Mouse (Mus musculus) spleen, adult 2 months (tissue): ENCODE results near the gene Nbeal1. TPM values are rescaled to one million over a fixed set of nuclear protein-coding genes. Genes with fewer than 3 reads are reported as not detected.
A peak's percentile ranks its signal among the peaks of the same experiment; 100 is the strongest.

Experiments used
- DNase-seq, 2 experiments: peaks; one replicate each; pipeline versions ENCODE4 v3.0.0 to v3.0.0-alpha.2; 2012 to 2021; ENCODE audit warnings: low spot score in 2 of 2, low read depth in 1 of 2
- H3K27ac ChIP-seq: fragments of 200-500 bp; 2 replicates; pipeline ENCODE4 v1.5.1; 2012; ENCODE audit warnings: low read length, inconsistent platforms; ENCODE audit not compliant: insufficient read depth
- H3K27me3 ChIP-seq: fragments of 200-500 bp; 2 replicates; pipeline ENCODE4 v1.6.1; 2012; ENCODE audit warnings: mild to moderate bottlenecking, moderate library complexity, low read length, inconsistent platforms; ENCODE audit not compliant: control insufficient read depth, insufficient read depth
- H3K36me3 ChIP-seq: fragments of 200-500 bp; 2 replicates; pipeline ENCODE4 v1.6.1; 2012; ENCODE audit warnings: mild to moderate bottlenecking, low read length, inconsistent platforms; ENCODE audit not compliant: control insufficient read depth, insufficient read depth
- H3K4me1 ChIP-seq: fragments of 200-500 bp; 2 replicates; pipeline ENCODE4 v1.6.1; 2011; ENCODE audit warnings: inconsistent platforms; ENCODE audit not compliant: control insufficient read depth, insufficient read depth, insufficient read length
- H3K4me3 ChIP-seq: fragments of 200-500 bp; 2 replicates; pipeline ENCODE4 v1.5.1; 2011; ENCODE audit warnings: mild to moderate bottlenecking, inconsistent platforms; ENCODE audit not compliant: insufficient read depth, insufficient read length; ENCODE audit errors: extremely low read depth
- CTCF ChIP-seq: fragments of 200-500 bp; IDR thresholded peaks from 2 replicates; pipeline ENCODE4 v1.5.1; 2011; ENCODE audit warnings: mild to moderate bottlenecking, inconsistent platforms; ENCODE audit not compliant: insufficient read depth, insufficient read length, insufficient replicate concordance; ENCODE audit errors: extremely low read depth
- POLR2A ChIP-seq: fragments of 200-500 bp; IDR thresholded peaks from 2 replicates; pipeline ENCODE4 v1.6.1; 2011; ENCODE audit warnings: low read depth, low read length, inconsistent platforms
- WGBS: fragments of 180-500 bp; shearing (Covaris S2); methylation state at CpG from one replicate; pipeline ENCODE4 v1.1.7; 2018; 5-methylcytosine and 5-hydroxymethylcytosine counted together
- polyA plus RNA-seq: library from polyadenylated mRNA; depleted of rRNA; stranded (reverse); fragments of >200 nt; gene quantifications from 2 replicates; pipeline ENCODE4 v1.2.3, GENCODE M21; 2012; rRNA removed

Nbeal1 gene
- 0.54 and 0.79 TPM in 2 replicates for polyA plus RNA-seq

DNA sequence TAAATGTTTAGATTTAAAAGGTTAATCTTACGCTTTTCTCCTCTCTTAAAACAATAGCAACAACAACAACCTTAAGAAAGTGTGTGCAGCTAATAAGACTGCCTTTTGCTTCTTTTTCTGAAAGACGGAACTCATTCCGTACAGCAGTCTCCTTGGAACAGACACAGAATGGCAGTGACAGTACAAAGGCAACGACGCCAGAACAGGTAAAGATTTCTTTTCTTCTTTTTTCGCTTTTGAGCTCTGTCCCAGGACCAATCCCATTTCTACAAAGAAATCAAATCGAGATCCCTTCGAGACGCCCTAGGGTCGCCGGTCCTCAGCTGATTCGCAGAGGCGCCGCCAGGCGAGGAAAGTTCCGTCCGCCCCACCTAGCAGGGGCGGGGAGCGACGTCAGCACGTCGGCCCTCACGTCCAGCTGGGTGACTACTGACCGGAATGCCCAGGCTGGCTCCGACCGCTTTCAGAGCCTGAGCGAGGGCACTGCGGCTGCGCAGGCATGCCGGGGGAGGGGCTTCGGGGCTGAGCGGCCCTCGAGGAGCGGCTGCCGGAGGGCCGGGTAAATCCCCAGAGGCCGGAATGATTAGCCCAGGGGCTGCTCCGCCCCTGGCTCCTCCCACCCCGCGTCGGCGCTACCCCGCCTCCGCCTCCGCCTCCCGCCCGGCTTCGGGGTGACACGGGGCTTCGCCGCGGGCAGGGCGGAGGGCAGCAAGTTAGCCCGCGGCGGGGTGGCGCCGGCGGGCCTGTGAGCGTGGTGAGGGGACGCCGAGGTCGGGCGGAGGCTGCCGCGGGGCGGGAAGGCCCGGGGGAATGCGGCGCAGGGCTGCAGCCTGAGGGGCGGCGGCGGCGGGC is at the start of gene Nbeal1:
Gene Nbeal1 (plus strand): TSS at position 668 of the 852 bp plus-strand sequence.
- peak; percentile 88 to 99 for DNase-seq
- Histone ChIP-seq H3K36me3 (no peaks in the 10 kb centered on the region), H3K4me3 (peak within 1 kb of the TSS; percentile 66), H3K27ac (peak within 1 kb of the TSS; percentile 70), H3K4me1 (peaks cover 2% of the 10 kb centered on the region), H3K27me3 (no peaks in the 10 kb centered on the region)
- WGBS, result under 1% methylated on average over 74 of the region's 74 CpGs
- peak; percentile 67; the same call in 1 of the 2 replicates for TF ChIP-seq POLR2A
- TF ChIP-seq CTCF, result 0 out of 2 replicates have a peak, but pooled peaks have one; percentile 16

DNA sequence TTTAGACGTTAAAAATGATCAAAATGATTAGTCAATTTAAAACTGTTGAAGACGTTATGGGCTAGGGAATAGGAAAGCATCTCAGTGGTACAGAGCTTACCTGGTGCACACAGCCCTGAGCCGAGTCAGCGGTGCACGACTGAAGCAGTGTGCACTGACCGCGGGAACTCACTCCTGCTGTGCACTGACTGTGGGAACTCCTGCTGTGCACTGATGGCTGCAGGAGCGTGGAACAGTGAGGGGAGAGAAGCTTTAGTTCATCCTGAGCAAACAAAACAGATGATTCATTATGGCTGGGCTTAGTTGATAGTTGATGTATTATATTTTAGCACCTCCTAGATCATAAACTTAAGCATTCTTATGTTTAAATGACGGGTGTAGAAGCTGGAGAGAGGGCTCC is 43.1 kb upstream of the Nbeal1 start:
- H3K27ac ChIP-seq, result no peak overlapping the region
- WGBS, result 90% methylated on average over 9 of the region's 9 CpGs
- H3K27me3 ChIP-seq, result no peaks in the 10 kb centered on the region
- TF ChIP-seq CTCF (no peak), POLR2A (no peak)
- H3K4me3 ChIP-seq, result no peak overlapping the region
- H3K4me1 ChIP-seq, result no peaks in the 10 kb centered on the region
- DNase-seq, result no peak
- H3K36me3 ChIP-seq, result peaks cover 1% of the 10 kb centered on the region; the same call in 1 of the 2 replicates

DNA sequence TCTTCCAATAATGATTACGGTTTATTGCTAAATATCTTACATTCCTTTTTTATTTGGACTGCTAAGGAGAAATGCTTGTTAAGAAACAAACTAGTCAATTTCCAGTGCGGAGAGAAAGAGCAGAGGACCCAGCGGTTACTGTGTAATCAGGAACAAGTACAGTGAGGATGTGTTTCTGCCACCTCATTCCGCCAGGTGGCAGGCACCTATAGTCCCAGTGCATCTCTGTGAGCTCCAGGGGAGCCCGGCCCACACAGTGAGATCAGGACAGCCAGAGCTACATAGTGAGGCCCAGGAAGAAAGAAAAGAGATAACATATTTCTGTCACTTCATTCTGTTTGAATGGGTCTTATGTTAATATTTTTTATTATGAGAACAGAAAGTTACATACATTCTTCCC is 27.7 kb upstream of the Nbeal1 start:
- TF ChIP-seq CTCF, result no peak
- no peak for TF ChIP-seq POLR2A
- Histone ChIP-seq H3K36me3 (peaks cover 2% of the 10 kb centered on the region; the same call in 1 of the 2 replicates), H3K27me3 (no peaks in the 10 kb centered on the region), H3K4me1 (no peaks in the 10 kb centered on the region), H3K27ac (no peak overlapping the region), H3K4me3 (no peak overlapping the region)
- no peak for DNase-seq
- WGBS, result 91% methylated on average over 5 of the region's 5 CpGs

DNA sequence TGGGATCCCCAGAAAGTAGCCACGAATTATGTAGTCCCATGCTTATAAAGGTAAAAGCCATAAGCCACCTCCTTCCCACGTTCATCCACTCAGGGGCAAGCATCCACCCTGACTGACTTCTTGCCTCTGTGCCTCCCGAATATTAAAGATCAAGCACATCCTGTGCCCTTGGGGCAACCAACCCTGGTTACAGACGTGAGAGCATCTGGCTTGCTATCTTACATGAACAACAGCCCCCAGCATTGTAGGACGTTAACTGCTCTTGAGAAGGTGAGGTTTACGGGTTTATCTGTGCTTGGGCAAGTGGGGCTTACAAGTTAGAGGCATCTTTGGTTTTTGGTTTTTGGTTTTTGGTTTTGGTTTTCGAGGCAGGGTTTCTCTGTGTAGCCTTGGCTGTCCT is 23.7 kb upstream of the Nbeal1 start:
- no peak for DNase-seq
- TF ChIP-seq CTCF (no peak), POLR2A (no peak)
- no peak overlapping the region for H3K4me3 ChIP-seq
- H3K27ac ChIP-seq, result no peak overlapping the region
- H3K4me1 ChIP-seq, result no peaks in the 10 kb centered on the region
- H3K36me3 ChIP-seq, result no peaks in the 10 kb centered on the region
- 81% methylated on average over 7 of the region's 7 CpGs for WGBS
- no peaks in the 10 kb centered on the region for H3K27me3 ChIP-seq

DNA sequence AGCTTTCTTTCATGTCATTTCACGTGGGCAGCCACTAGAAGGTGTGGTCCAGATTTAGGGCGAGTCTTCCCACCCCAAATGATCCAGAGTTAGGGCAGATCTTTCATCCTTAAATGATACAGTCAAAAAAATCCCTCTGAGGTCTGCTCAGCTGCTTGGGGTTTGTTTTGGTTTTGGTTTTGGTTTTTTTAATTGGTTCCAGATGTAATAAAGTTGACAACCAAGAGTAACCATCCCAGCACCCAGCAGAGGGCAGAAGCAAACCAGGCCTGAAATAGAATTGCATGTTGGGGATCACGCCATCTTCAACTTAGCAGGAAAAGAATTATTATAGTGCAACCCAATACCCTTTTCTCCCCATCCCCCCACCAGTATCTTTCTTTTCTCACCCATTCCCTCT is 22.0 kb upstream of the Nbeal1 start:
- H3K4me3 ChIP-seq, result peak overlapping the region; percentile 27; the same call in 1 of the 2 replicates

DNA sequence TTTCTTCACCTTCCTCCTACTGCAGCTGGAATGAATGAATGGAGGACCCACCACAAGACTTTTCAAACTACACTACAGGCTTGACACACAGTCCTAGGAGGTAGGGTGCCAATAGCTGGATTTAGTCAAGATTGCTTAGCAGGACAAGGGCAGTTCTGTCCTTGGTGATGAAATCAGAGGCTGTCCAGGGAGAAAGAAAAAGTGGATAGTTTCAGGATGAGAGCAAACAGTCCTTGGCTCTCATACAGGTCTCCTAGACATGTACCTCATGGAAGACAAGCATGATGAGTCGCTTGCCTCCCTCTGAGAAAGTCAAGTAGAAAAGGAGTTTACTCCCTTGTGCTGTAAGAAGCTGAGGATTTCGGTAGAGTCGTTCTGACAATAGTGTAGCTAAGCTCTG is 16.7 kb upstream of the Nbeal1 start:
- DNase-seq, result no peak
- no peaks in the 10 kb centered on the region for H3K4me1 ChIP-seq
- 82% methylated on average over 3 of the region's 3 CpGs for WGBS
- H3K27me3 ChIP-seq, result no peaks in the 10 kb centered on the region
- H3K36me3 ChIP-seq, result no peaks in the 10 kb centered on the region
- TF ChIP-seq POLR2A (no peak), CTCF (no peak)
- no peak overlapping the region for H3K27ac ChIP-seq
- H3K4me3 ChIP-seq, result no peak overlapping the region

More for the DNA sequence above, 22.0 kb upstream of the Nbeal1 start:
- no peaks in the 10 kb centered on the region for H3K4me1 ChIP-seq
- no peaks in the 10 kb centered on the region for H3K27me3 ChIP-seq
- DNase-seq, result peak; percentile 49 to 55
- H3K27ac ChIP-seq, result no peak overlapping the region
- TF ChIP-seq CTCF (peak; percentile 21; the same call in 1 of the 2 replicates), POLR2A (no peak)
- WGBS, result 13% methylated on average over 3 of the region's 3 CpGs
- H3K36me3 ChIP-seq, result no peaks in the 10 kb centered on the region

DNA sequence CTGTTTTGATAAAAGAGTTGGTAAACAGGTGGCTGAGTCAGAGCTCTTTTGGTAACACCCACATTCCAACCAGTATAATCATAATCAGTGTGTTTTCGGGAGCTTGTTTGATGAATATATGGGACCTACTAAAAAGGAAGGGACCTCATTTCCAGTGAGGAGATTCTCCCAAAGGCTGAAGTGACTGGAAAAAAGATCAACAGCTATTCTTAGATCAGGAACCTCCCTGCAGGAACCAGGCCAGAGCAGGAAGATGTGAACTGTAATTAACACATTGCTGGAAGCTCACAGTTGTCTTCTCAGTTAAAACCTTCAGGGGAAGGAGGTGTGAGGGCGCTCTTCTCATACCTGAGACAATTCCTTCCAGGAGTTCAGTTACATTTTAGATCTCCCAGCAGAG is 10.8 kb upstream of the Nbeal1 start:
- no peak for TF ChIP-seq CTCF
- TF ChIP-seq POLR2A, result no peak
- WGBS, result 86% methylated on average over 2 of the region's 2 CpGs
- Histone ChIP-seq H3K27ac (no peak overlapping the region), H3K27me3 (no peaks in the 10 kb centered on the region), H3K36me3 (no peaks in the 10 kb centered on the region), H3K4me1 (no peaks in the 10 kb centered on the region), H3K4me3 (no peak overlapping the region)
- DNase-seq, result no peak
